Mouse (Mus musculus): ENCODE results near the gene Igsf9b. TPM values are rescaled to one million over a fixed set of nuclear protein-coding genes. Genes with fewer than 3 reads are reported as not detected.
A peak's percentile ranks its signal among the peaks of the same experiment; 100 is the strongest.

Gene Igsf9b
- total RNA-seq, 2 experiments from 2014 or later: 20.4 to 20.5 TPM

- DNase-seq (ENCODE audit: low spot score in 2 of 2): no peak
These were observed 31.4 kb downstream of the Igsf9b start for GRCm38 (mm10) chr9:27330374-27330773.

- no peak for DNase-seq (ENCODE audit: low spot score in 2 of 2)
These were observed 32.5 kb downstream of the Igsf9b start for GRCm38 (mm10) chr9:27331538-27331937.

GRCm38 (mm10) chr9:27334895-27335294 is 35.9 kb downstream of the Igsf9b start:
- DNase-seq (ENCODE audit: low spot score in 2 of 2): no peak

GRCm38 (mm10) chr9:27336962-27337636 is 38.1 kb downstream of the Igsf9b start:
- DNase-seq (ENCODE audit: low spot score in 2 of 2): peak; percentile 30 to 46

- DNase-seq (ENCODE audit: low spot score in 2 of 2): no peak
These were observed 40.2 kb downstream of the Igsf9b start for GRCm38 (mm10) chr9:27339168-27339567.

GRCm38 (mm10) chr9:27346541-27347269 is 47.7 kb downstream of the Igsf9b start:
- DNase-seq (ENCODE audit: low spot score in 2 of 2): no peak

GRCm38 (mm10) chr9:27353082-27353481 is 54.1 kb downstream of the Igsf9b start:
- no peak for DNase-seq (ENCODE audit: low spot score in 2 of 2)

GRCm38 (mm10) chr9:27357893-27358292 is 58.9 kb downstream of the Igsf9b start:
- DNase-seq (ENCODE audit: low spot score in 2 of 2): no peak

- DNase-seq (ENCODE audit: low spot score in 2 of 2): no peak
These were observed 68.2 kb downstream of the Igsf9b start for GRCm38 (mm10) chr9:27367231-27367630.

- no peak for DNase-seq (ENCODE audit: low spot score in 2 of 2)
These were observed 70.1 kb downstream of the Igsf9b start for GRCm38 (mm10) chr9:27369108-27369507.

- DNase-seq (ENCODE audit: low spot score in 2 of 2): no peak
These were observed 76.7 kb downstream of the Igsf9b start for GRCm38 (mm10) chr9:27375746-27376145.

GRCm38 (mm10) chr9:27386951-27387350 is 87.9 kb downstream of the Igsf9b start:
- DNase-seq (ENCODE audit: low spot score in 2 of 2): no peak

- no peak for DNase-seq (ENCODE audit: low spot score in 2 of 2)
These were observed 97.5 kb downstream of the Igsf9b start, which contains the start of gene Spata19 for GRCm38 (mm10) chr9:27396500-27396899. Spata19 (plus strand) TSS chr9:27396800.

GRCm38 (mm10) chr9:27401169-27401568 is 102.2 kb downstream of the Igsf9b start:
- peak in 1 of 2 experiments; percentile 38 for DNase-seq (ENCODE audit: low spot score in 2 of 2)

Other genes starting within 250 kb of the Igsf9b start
- gene Jam3, start 143.8 kb upstream of the Igsf9b start, total RNA-seq (2021): 10 to 100 TPM; 34.6 to 37.8 TPM
- under 1 TPM in 1 of 2 experiments, not detected in 1; 0.54 TPM for gene Spata19, start 97.6 kb downstream of the Igsf9b start, total RNA-seq (2021)